Mouse (Mus musculus): ENCODE results near the gene Tmem259. TPM values are rescaled to one million over a fixed set of nuclear protein-coding genes. Genes with fewer than 3 reads are reported as not detected.

Tmem259 gene
- polyA plus RNA-seq, 1 experiment from 2014 or later, result 22.5 TPM

DNA sequence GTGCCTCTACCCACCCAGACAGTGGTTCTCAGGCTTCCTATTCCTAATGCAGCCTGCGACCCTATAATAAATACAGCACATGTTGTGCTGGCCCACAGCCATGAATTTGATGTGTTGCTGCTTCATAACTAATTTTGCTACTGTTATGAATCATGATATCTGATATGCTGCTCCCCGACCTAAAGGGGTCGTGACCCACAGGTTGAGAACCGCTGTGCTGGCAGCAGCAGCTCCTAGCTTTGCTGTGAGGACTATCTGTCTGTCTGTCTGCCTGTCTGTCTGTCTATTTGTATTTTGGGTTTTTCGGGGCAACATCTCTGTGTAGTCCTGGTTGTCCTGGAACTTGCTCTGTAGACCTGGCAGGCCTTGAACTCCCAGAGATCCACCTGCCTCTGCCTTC lies 39.6 kb upstream of the Tmem259 start:
- Histone ChIP-seq H3K27me3 (0 out of 2 replicates have a peak, but pooled peaks cover 2% of the 10 kb centered on the region), H3K27ac (no peak overlapping the region), H3K9me3 (no peaks in the 10 kb centered on the region), H3K4me3 (replicated peaks) (no peak overlapping the region), H3K4me2 (no peak overlapping the region), H3K36me3 (peaks cover 30% of the 10 kb centered on the region; the same call in 1 of the 2 replicates), H3K9ac (replicated peaks) (no peak overlapping the region), H3K4me1 (replicated peaks) (peaks cover 18% of the 10 kb centered on the region)
- ATAC-seq (ENCODE audit: insufficient number of reproducible peaks, insufficient read depth, low FRiP score, low TSS enrichment, low read depth), result no peak
- WGBS, result 93% methylated on average over 5 of the region's 5 CpGs

DNA sequence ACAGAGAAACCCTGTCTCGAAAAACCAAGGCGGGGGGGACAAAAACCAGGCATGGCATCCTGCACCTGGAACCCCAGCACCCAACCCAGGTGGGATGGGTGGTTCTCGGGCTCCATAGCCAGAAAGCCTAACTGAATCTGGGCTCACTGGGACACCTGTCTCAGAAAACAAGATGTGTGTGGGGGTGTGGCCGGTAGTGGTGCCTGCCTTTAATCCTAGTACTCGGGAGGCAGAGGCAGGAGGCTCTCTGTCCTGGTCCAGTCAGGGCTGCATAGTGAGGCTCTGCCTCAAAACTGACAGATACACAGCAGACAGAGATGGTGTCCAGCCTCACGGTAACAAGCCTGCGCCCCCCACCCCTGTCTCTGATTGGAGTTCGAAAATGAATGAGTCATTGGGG lies 38.7 kb upstream of the Tmem259 start:
- H3K36me3 ChIP-seq, result peaks cover 28% of the 10 kb centered on the region; the same call in 1 of the 2 replicates
- H3K9me3 ChIP-seq, result no peaks in the 10 kb centered on the region
- H3K27me3 ChIP-seq, result peaks cover 6% of the 10 kb centered on the region
- no peak overlapping the region for H3K27ac ChIP-seq
- no peak overlapping the region for H3K4me2 ChIP-seq
- no peak for ATAC-seq (ENCODE audit: insufficient number of reproducible peaks, insufficient read depth, low FRiP score, low TSS enrichment, low read depth)
- H3K9ac ChIP-seq (replicated peaks), result no peak overlapping the region
- H3K4me3 ChIP-seq (replicated peaks), result no peak overlapping the region
- WGBS, result 95% methylated on average over 8 of the region's 8 CpGs
- H3K4me1 ChIP-seq (replicated peaks), result peaks cover 21% of the 10 kb centered on the region

DNA sequence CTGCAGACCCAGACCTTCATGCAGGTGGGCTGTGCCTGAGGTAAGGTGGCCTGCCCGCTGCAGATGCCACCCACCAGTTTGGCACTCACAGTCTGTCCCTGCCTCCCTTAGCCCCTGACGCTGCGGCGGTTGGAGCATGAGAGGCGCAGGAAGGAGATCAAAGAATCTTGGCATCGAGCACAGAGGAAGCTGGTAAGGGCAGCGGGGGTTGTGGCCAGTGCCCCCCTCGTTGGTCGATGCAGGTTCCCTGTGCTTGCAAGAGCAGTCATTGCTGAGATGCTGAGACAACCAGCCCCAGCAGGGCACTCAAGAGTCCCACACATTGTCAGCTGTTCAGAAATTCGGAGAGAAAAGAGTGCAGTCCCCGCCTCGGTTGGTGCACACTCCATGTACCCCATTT lies 38.0 kb upstream of the Tmem259 start:
- Histone ChIP-seq H3K4me2 (no peak overlapping the region), H3K27me3 (peaks cover 12% of the 10 kb centered on the region), H3K4me1 (replicated peaks) (peaks cover 21% of the 10 kb centered on the region), H3K9me3 (no peaks in the 10 kb centered on the region), H3K9ac (replicated peaks) (no peak overlapping the region), H3K27ac (no peak overlapping the region), H3K36me3 (peaks cover 24% of the 10 kb centered on the region; the same call in 1 of the 2 replicates), H3K4me3 (replicated peaks) (no peak overlapping the region)
- ATAC-seq (ENCODE audit: insufficient number of reproducible peaks, insufficient read depth, low FRiP score, low TSS enrichment, low read depth), result no peak
- 93% methylated on average over 12 of the region's 12 CpGs for WGBS

DNA sequence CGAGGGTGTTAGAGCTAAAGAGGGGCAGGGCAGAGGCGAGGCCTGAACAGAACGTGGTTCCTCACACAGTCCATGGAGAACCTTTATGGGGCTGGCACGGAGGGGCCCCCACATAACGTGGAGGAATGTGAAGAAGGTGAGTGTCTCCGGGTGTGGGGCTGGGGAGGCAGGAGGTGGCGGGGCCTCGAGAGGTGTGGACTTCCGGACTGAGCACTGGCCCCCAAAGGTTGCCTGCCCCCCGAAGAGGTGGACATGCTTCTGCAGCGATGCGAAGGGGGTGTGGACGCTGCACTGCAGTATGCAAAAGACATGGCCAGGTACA lies 37.2 kb upstream of the Tmem259 start:
- H3K27ac ChIP-seq, result no peak overlapping the region
- peaks cover 20% of the 10 kb centered on the region for H3K27me3 ChIP-seq
- WGBS, result 91% methylated on average over 13 of the region's 13 CpGs
- no peak overlapping the region for H3K4me3 ChIP-seq (replicated peaks)
- no peak overlapping the region for H3K9ac ChIP-seq (replicated peaks)
- H3K4me1 ChIP-seq (replicated peaks), result peaks cover 21% of the 10 kb centered on the region
- no peaks in the 10 kb centered on the region for H3K9me3 ChIP-seq
- peaks cover 15% of the 10 kb centered on the region; the same call in 1 of the 2 replicates for H3K36me3 ChIP-seq
- no peak for ATAC-seq (ENCODE audit: insufficient number of reproducible peaks, insufficient read depth, low FRiP score, low TSS enrichment, low read depth)
- no peak overlapping the region for H3K4me2 ChIP-seq

DNA sequence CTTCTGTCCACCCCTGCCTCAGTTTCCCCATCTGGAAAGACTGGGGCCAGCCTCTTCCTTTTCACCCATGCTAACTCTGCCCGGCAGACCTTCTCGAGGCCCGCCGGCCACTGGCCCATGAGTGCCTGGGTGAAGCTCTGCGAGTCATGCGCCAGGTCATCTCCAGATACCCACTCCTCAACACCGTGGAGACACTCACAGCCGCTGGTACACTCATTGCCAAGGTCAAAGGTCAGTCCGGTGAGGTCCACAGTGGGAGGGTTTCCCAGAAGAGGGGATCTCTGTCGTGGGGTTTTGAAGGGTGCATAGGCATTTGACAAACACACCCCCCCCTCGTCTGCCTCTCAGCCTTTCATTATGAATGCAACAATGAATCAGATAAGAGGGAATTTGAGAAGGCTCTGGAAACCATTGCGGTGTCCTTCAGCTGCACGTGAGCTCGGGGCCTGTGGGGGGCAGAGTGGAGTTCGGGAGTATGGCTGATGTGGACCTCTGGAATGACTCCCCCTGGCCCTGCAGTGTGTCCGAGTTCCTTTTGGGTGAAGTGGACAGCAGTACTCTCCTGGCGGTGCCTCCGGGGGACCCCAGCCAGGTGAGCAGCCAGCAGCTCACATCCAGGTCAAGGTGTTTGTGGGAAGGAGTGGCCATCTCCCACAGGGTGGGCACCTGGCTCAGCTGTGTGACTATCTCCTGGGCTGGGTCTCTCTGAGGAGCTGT lies 36.6 kb upstream of the Tmem259 start:
- H3K4me2 ChIP-seq, result peak overlapping the region; percentile 55
- no peak overlapping the region for H3K9ac ChIP-seq (replicated peaks)
- peak overlapping the region; percentile 36; the same call in 1 of the 2 replicates for H3K4me3 ChIP-seq (replicated peaks)
- ATAC-seq (ENCODE audit: insufficient number of reproducible peaks, insufficient read depth, low FRiP score, low TSS enrichment, low read depth), result no peak
- H3K27me3 ChIP-seq, result peaks cover 26% of the 10 kb centered on the region
- no peak overlapping the region for H3K27ac ChIP-seq
- H3K36me3 ChIP-seq, result peaks cover 13% of the 10 kb centered on the region; the same call in 1 of the 2 replicates
- peaks cover 21% of the 10 kb centered on the region for H3K4me1 ChIP-seq (replicated peaks)
- WGBS, result 82% methylated on average over 18 of the region's 18 CpGs
- no peaks in the 10 kb centered on the region for H3K9me3 ChIP-seq

DNA sequence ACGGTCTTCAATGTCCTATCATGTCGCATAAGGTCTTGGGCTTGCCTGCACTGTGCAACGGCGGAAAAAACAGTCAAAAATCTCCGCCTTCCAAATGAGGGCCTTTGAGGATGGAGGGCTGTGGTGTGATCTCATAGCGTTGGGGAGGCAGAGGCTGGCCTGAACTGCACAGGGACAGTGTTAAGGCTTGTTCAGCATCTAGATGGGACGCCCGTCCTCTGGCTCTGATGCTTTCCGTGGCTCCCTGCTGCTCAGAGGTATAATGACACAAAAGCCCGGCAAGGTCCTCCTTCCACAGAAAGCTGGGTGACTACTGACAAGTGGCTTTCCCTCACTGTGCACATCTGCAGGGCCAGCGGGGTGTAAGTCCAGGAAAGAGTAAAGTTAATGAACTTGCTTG lies 36.1 kb upstream of the Tmem259 start:
- H3K36me3 ChIP-seq, result peaks cover 13% of the 10 kb centered on the region; the same call in 1 of the 2 replicates
- WGBS, result 28% methylated on average over 11 of the region's 11 CpGs
- peaks cover 21% of the 10 kb centered on the region for H3K4me1 ChIP-seq (replicated peaks)
- peak overlapping the region; percentile 55 for H3K9ac ChIP-seq (replicated peaks)
- peaks cover 31% of the 10 kb centered on the region for H3K27me3 ChIP-seq
- peak overlapping the region; percentile 55 for H3K4me2 ChIP-seq
- H3K4me3 ChIP-seq (replicated peaks), result peak overlapping the region; percentile 36
- no peak for ATAC-seq (ENCODE audit: insufficient number of reproducible peaks, insufficient read depth, low FRiP score, low TSS enrichment, low read depth)
- H3K9me3 ChIP-seq, result no peaks in the 10 kb centered on the region
- no peak overlapping the region for H3K27ac ChIP-seq

DNA sequence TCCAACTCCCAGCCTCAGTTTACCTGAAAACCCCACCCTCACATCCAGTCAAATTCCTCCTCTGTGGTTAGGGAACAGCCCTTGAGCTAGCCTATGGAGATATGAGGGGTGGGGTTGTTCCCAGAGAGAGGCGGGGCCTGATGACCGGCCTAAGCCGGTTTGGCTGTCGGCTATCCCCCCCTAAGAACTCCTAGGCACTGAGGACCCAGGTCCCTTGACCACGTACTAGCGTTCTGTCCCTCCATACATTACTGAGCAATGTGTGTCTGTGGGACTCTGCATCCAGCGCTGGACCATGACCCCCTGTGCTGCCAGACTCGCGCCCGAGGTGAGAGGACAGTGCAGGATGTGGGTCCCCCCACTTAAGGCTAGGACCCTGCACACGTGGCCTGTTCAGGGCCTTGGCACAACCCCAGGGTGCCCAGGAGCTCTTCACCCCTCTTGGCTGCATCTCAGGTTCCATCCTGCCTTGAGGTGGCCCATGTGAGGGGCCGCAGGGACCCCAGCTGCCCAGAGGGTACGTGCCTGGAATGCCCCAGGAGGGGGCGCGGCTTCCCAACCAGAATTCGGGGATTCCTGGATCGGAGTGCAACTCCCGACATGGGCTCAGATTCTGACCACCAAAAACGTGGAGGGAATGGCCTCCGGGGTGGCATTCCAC lies 35.5 kb upstream of the Tmem259 start:
- Histone ChIP-seq H3K36me3 (peaks cover 13% of the 10 kb centered on the region; the same call in 1 of the 2 replicates), H3K27me3 (peaks cover 37% of the 10 kb centered on the region), H3K27ac (no peak overlapping the region), H3K4me1 (replicated peaks) (peaks cover 21% of the 10 kb centered on the region), H3K4me3 (replicated peaks) (peak overlapping the region; percentile 36), H3K4me2 (peak overlapping the region; percentile 55), H3K9me3 (no peaks in the 10 kb centered on the region), H3K9ac (replicated peaks) (peak overlapping the region; percentile 55)
- peak; percentile 49 for ATAC-seq (ENCODE audit: insufficient number of reproducible peaks, insufficient read depth, low FRiP score, low TSS enrichment, low read depth)
- WGBS, result 4% methylated on average over 20 of the region's 20 CpGs

DNA sequence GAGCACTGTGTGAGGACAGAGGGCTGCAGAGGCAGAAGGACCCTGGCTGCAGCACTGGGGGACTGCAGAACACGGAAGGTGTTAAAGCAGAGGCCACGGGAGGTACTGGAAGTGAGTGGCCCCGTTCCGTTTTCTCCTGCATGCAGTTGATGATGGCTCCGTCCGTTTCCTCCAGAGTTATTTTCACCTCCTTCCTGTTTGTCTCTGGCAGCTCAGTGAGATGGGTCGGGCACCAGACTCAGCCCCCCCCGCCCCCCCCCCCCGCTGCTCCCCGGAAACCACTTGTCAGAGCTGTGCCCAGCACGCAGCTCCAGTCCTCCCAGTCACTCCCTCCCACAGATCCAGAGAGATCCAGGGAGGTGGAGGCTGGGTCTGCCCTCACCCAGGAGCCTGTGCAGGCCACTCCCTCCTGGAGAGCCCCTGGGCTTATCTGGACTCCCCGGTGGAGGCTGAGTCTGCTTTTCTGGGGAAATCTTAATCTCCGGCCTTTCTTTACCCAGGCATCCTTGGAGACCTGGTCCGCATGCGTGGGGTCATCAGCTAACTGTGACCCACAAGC lies 34.7 kb upstream of the Tmem259 start:
- 5% methylated on average over 14 of the region's 15 CpGs for WGBS
- Histone ChIP-seq H3K36me3 (peaks cover 13% of the 10 kb centered on the region; the same call in 1 of the 2 replicates), H3K4me1 (replicated peaks) (peaks cover 21% of the 10 kb centered on the region), H3K4me2 (peak overlapping the region; percentile 55), H3K9me3 (no peaks in the 10 kb centered on the region), H3K9ac (replicated peaks) (peak overlapping the region; percentile 35), H3K27ac (0 out of 2 replicates have a peak overlapping the region, but pooled peaks have one; percentile 23), H3K4me3 (replicated peaks) (0 out of 2 replicates have a peak overlapping the region, but pooled peaks have one; percentile 36), H3K27me3 (peaks cover 45% of the 10 kb centered on the region)
- ATAC-seq (ENCODE audit: insufficient number of reproducible peaks, insufficient read depth, low FRiP score, low TSS enrichment, low read depth), result no peak

DNA sequence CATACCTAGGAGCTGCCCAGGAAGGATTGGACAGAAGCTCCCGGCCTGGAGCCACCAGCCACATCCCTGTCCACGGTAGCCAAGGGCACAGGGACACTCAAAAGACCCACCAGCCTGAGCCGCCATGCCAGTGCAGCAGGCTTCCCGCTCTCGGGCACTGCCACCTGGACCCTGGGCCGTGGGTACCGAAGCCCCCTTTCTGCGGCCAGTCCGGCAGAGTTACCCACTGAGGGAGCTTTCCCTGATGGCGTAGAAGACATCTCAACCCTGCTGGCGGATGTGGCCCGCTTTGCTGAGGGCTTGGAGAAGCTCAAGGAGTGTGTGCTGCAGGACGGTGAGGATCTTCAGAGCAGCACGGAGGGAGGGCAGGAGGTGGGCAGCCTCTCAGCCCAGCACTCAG lies 33.6 kb upstream of the Tmem259 start:
- H3K36me3 ChIP-seq, result peaks cover 9% of the 10 kb centered on the region; the same call in 1 of the 2 replicates
- no peaks in the 10 kb centered on the region for H3K9me3 ChIP-seq
- H3K4me1 ChIP-seq (replicated peaks), result peaks cover 21% of the 10 kb centered on the region
- H3K27me3 ChIP-seq, result peaks cover 56% of the 10 kb centered on the region
- H3K4me3 ChIP-seq (replicated peaks), result no peak overlapping the region
- no peak overlapping the region for H3K9ac ChIP-seq (replicated peaks)
- WGBS, result 82% methylated on average over 14 of the region's 14 CpGs
- ATAC-seq (ENCODE audit: insufficient number of reproducible peaks, insufficient read depth, low FRiP score, low TSS enrichment, low read depth), result no peak
- no peak overlapping the region for H3K27ac ChIP-seq
- H3K4me2 ChIP-seq, result no peak overlapping the region

DNA sequence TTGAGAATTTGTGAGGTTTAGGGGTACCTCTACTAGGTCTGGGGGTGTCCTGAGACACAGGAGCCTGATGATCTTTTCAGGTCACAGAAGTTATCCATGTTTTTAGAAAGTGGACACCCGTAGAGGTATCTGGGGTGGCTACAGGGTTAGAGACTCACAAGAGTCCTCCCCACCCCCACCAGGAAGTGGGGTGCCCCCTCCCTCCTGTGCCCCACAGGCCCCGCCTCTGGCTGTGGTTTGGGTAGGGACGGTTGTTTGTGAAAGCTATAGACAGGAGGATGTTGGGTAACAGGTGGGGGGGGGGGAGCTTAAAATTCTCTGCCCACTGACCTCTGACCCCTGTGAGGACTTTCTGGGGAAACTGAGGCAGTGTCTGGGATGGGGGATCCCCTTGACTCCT lies 33.2 kb upstream of the Tmem259 start:
- H3K4me1 ChIP-seq (replicated peaks), result peaks cover 21% of the 10 kb centered on the region
- WGBS, result 72% methylated on average over 3 of the region's 3 CpGs

DNA sequence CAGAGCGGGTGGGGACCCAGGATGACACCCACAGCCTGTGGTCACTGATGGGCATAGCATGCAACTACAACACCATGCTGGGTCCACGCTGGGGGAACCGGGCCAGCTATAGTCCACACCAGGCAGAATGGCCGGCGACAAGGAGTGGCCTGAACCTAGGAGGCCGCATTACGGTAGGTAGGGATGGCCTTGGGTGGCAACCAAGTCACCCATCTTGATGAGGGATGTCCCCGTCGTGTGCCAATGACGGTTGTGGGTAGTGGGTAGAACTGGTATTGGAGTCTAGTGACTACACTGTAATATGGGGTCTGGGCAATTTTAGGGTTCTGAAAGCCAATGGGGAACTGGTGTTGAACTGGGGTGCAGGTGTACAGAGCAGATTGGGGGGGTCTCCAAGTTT lies 32.8 kb upstream of the Tmem259 start:
- peaks cover 3% of the 10 kb centered on the region; the same call in 1 of the 2 replicates for H3K36me3 ChIP-seq
- ATAC-seq (ENCODE audit: insufficient number of reproducible peaks, insufficient read depth, low FRiP score, low TSS enrichment, low read depth), result no peak
- no peaks in the 10 kb centered on the region for H3K9me3 ChIP-seq
- H3K4me3 ChIP-seq (replicated peaks), result no peak overlapping the region
- H3K27ac ChIP-seq, result no peak overlapping the region
- no peak overlapping the region for H3K4me2 ChIP-seq
- 88% methylated on average over 10 of the region's 10 CpGs for WGBS
- no peak overlapping the region; the same call in 1 of the 2 replicates for H3K9ac ChIP-seq (replicated peaks)
- H3K27me3 ChIP-seq, result peaks cover 64% of the 10 kb centered on the region
- peaks cover 21% of the 10 kb centered on the region for H3K4me1 ChIP-seq (replicated peaks)

More for the DNA sequence above, 33.2 kb upstream of the Tmem259 start:
- Histone ChIP-seq H3K9me3 (no peaks in the 10 kb centered on the region), H3K27ac (no peak overlapping the region), H3K27me3 (peaks cover 60% of the 10 kb centered on the region), H3K4me2 (no peak overlapping the region), H3K36me3 (peaks cover 8% of the 10 kb centered on the region; the same call in 1 of the 2 replicates), H3K9ac (replicated peaks) (no peak overlapping the region), H3K4me3 (replicated peaks) (no peak overlapping the region)
- ATAC-seq (ENCODE audit: insufficient number of reproducible peaks, insufficient read depth, low FRiP score, low TSS enrichment, low read depth), result no peak
